8 mouse cellular contexts compared by ENCODE assay signal in the genomic region with DNA sequence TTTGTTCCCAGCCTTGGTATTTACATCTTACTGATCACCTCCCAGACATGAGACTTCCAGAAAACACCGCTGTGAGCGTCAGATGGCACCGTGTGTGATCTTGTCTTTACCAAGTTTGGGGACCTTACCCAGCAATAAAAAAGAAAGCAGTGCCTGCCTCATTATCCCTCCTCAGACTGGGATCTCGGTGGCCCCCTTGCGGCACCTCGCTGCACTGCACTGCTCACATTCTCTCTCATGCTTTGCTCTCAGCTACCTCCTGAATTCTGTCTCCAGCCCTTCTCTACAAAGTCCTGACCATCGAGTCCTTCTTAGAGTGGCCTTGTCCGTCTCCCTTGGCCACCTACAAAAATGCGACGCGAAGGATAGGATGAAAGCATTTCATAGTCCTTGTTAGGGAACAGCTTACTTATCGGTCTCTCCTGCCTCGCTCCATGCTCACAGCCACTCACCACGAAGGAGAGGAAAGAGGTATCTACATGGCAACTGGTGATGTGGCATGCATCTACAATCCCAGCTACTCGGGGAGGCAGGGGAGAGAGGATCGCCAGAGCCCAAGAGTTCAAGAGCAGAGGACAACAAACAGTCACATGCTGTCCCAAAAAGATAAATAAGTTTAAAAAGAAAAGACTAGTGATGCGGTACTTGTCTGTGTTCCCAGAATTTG. TPM values are rescaled to one million over a fixed set of nuclear protein-coding genes. Genes with fewer than 3 reads are reported as not detected.
DNase-seq lines count a peak whose midpoint lies in the region; ATAC-seq and TF ChIP-seq lines count a peak whose summit lies in the region.

No protein-coding gene starts in this region.

- no peak overlapping the region for H3K27ac ChIP-seq in hindbrain, embryonic 11.5 days (ENCODE audit: low read depth, low read length)
- H3K27ac ChIP-seq in hindbrain, embryonic 16.5 days (ENCODE audit: low read depth, low read length): no peak overlapping the region
- H3K27ac ChIP-seq in intestine, postnatal 0 days (ENCODE audit: low read depth, low read length): no peak overlapping the region
- H3K27ac ChIP-seq in limb, embryonic 10.5 days: no peak overlapping the region
- H3K27ac ChIP-seq in midbrain, postnatal 0 days (ENCODE audit: low read depth, low read length): no peak overlapping the region
- H3K27ac ChIP-seq in stomach, embryonic 16.5 days (ENCODE audit: low read length): no peak overlapping the region

- H3K4me1 ChIP-seq in hindbrain, embryonic 11.5 days (replicated peaks; ENCODE audit: control insufficient read depth, insufficient read depth, low read length): no peaks in the 10 kb centered on the region
- no peaks in the 10 kb centered on the region for H3K4me1 ChIP-seq in hindbrain, embryonic 16.5 days (ENCODE audit: control insufficient read depth, insufficient read depth, low read depth, low read length)
- no peaks in the 10 kb centered on the region for H3K4me1 ChIP-seq in intestine, postnatal 0 days (replicated peaks; ENCODE audit: control insufficient read depth, insufficient read depth, low read length)
- peaks cover 6% of the 10 kb centered on the region; the same call in 1 of the 2 replicates for H3K4me1 ChIP-seq in limb, embryonic 10.5 days
- H3K4me1 ChIP-seq in midbrain, postnatal 0 days (ENCODE audit: insufficient read depth, low read length): no peaks in the 10 kb centered on the region
- H3K4me1 ChIP-seq in stomach, embryonic 16.5 days (ENCODE audit: control insufficient read depth, insufficient read depth, low read length): no peaks in the 10 kb centered on the region

- peak; percentile 25; the same call in 1 of the 2 replicates for ATAC-seq in hindbrain, embryonic 11.5 days (ENCODE audit: low FRiP score)
- no peak for ATAC-seq in hindbrain, embryonic 16.5 days
- no peak for ATAC-seq in intestine, postnatal 0 days
- no peak for ATAC-seq in midbrain, postnatal 0 days (ENCODE audit: low FRiP score)
- no peak for ATAC-seq in stomach, embryonic 16.5 days (ENCODE audit: insufficient read depth, low FRiP score)

- no peaks in the 10 kb centered on the region for H3K9me3 ChIP-seq in hindbrain, embryonic 11.5 days (ENCODE audit: control insufficient read depth, low read length)
- no peaks in the 10 kb centered on the region for H3K9me3 ChIP-seq in hindbrain, embryonic 16.5 days (ENCODE audit: control insufficient read depth, low read length)
- H3K9me3 ChIP-seq in intestine, postnatal 0 days (ENCODE audit: control insufficient read depth): no peaks in the 10 kb centered on the region
- H3K9me3 ChIP-seq in limb, embryonic 10.5 days (replicated peaks): no peaks in the 10 kb centered on the region
- H3K9me3 ChIP-seq in midbrain, postnatal 0 days (ENCODE audit: low read length): no peaks in the 10 kb centered on the region
- H3K9me3 ChIP-seq in stomach, embryonic 16.5 days (replicated peaks; ENCODE audit: control insufficient read depth, low read length): no peaks in the 10 kb centered on the region

- no peak overlapping the region for H3K4me2 ChIP-seq in hindbrain, embryonic 11.5 days (replicated peaks; ENCODE audit: low read depth, low read length)
- H3K4me2 ChIP-seq in hindbrain, embryonic 16.5 days (ENCODE audit: low read length): no peak overlapping the region
- peak overlapping the region; percentile 41; the same call in 1 of the 2 replicates for H3K4me2 ChIP-seq in intestine, postnatal 0 days (replicated peaks; ENCODE audit: low read depth)
- H3K4me2 ChIP-seq in midbrain, postnatal 0 days (ENCODE audit: low read depth, low read length, poor library complexity, severe bottlenecking): no peak overlapping the region
- H3K4me2 ChIP-seq in stomach, embryonic 16.5 days (ENCODE audit: low read depth, low read length): no peak overlapping the region

- DNase-seq in hindbrain, embryonic 11.5 days (ENCODE audit: low spot score): peak; percentile 80
- DNase-seq in cerebellum, adult 18-20 months: peak; percentile 31 to 42
- DNase-seq in frontal cortex, postnatal 36 days (ENCODE audit: low spot score in 2 of 2): peak; percentile 60 to 63
- DNase-seq in limb, embryonic 10.5 days (ENCODE audit: low spot score): peak; percentile 76
- DNase-seq in midbrain, postnatal 0 days (ENCODE audit: low spot score): peak; percentile 8

- H3K27me3 ChIP-seq in hindbrain, embryonic 11.5 days (ENCODE audit: control insufficient read depth, insufficient read depth, low read length): no peaks in the 10 kb centered on the region
- no peaks in the 10 kb centered on the region for H3K27me3 ChIP-seq in hindbrain, embryonic 16.5 days (replicated peaks; ENCODE audit: control insufficient read depth, insufficient read depth, low read length)
- H3K27me3 ChIP-seq in intestine, postnatal 0 days (replicated peaks; ENCODE audit: control insufficient read depth, insufficient read depth, low read length): no peaks in the 10 kb centered on the region
- H3K27me3 ChIP-seq in limb, embryonic 10.5 days (ENCODE audit: low read depth, poor library complexity, severe bottlenecking): no peaks in the 10 kb centered on the region
- no peaks in the 10 kb centered on the region for H3K27me3 ChIP-seq in midbrain, postnatal 0 days (ENCODE audit: insufficient read depth, low read length)
- no peaks in the 10 kb centered on the region for H3K27me3 ChIP-seq in stomach, embryonic 16.5 days (ENCODE audit: control insufficient read depth, insufficient read depth, low read length)

- WGBS in hindbrain, embryonic 11.5 days: 32% methylated on average over 17 of the region's 17 CpGs
- 37% methylated on average over 17 of the region's 17 CpGs for WGBS in hindbrain, embryonic 16.5 days
- 33% methylated on average over 17 of the region's 17 CpGs for WGBS in intestine, postnatal 0 days
- WGBS in limb, embryonic 10.5 days: 35% methylated on average over 17 of the region's 17 CpGs
- WGBS in midbrain, postnatal 0 days: 32% methylated on average over 17 of the region's 17 CpGs
- WGBS in stomach, embryonic 16.5 days: 34% methylated on average over 17 of the region's 17 CpGs

- no peak overlapping the region for H3K9ac ChIP-seq in hindbrain, embryonic 11.5 days (ENCODE audit: low read depth, low read length)
- no peak overlapping the region for H3K9ac ChIP-seq in hindbrain, embryonic 16.5 days (ENCODE audit: low read depth, low read length)
- no peak overlapping the region for H3K9ac ChIP-seq in intestine, postnatal 0 days (ENCODE audit: low read depth, low read length)
- H3K9ac ChIP-seq in midbrain, postnatal 0 days (replicated peaks; ENCODE audit: low read length, poor library complexity, severe bottlenecking): no peak overlapping the region
- no peak overlapping the region for H3K9ac ChIP-seq in stomach, embryonic 16.5 days (ENCODE audit: low read length)

- no peaks in the 10 kb centered on the region for H3K36me3 ChIP-seq in hindbrain, embryonic 11.5 days (ENCODE audit: control insufficient read depth, insufficient read depth, low read length)
- H3K36me3 ChIP-seq in hindbrain, embryonic 16.5 days (ENCODE audit: control insufficient read depth, insufficient read depth, low read length): no peaks in the 10 kb centered on the region
- H3K36me3 ChIP-seq in intestine, postnatal 0 days (ENCODE audit: control insufficient read depth, insufficient read depth): no peaks in the 10 kb centered on the region
- no peaks in the 10 kb centered on the region for H3K36me3 ChIP-seq in limb, embryonic 10.5 days
- no peaks in the 10 kb centered on the region for H3K36me3 ChIP-seq in midbrain, postnatal 0 days (ENCODE audit: insufficient read depth, low read length)
- H3K36me3 ChIP-seq in stomach, embryonic 16.5 days (ENCODE audit: control insufficient read depth, insufficient read depth, low read length): no peaks in the 10 kb centered on the region

- no peak overlapping the region for H3K4me3 ChIP-seq in hindbrain, embryonic 11.5 days (ENCODE audit: low read depth, low read length)
- no peak overlapping the region for H3K4me3 ChIP-seq in hindbrain, embryonic 16.5 days (ENCODE audit: low read length)
- H3K4me3 ChIP-seq in intestine, postnatal 0 days (ENCODE audit: low read depth, low read length): no peak overlapping the region
- H3K4me3 ChIP-seq in limb, embryonic 10.5 days: no peak overlapping the region
- no peak overlapping the region for H3K4me3 ChIP-seq in midbrain, postnatal 0 days (ENCODE audit: low read depth, low read length)
- H3K4me3 ChIP-seq in stomach, embryonic 16.5 days (replicated peaks; ENCODE audit: low read length): 0 out of 2 replicates have a peak overlapping the region, but pooled peaks have one; percentile 9

- peak; percentile 88 for TF ChIP-seq CTCF in intestine, postnatal 0 days (IDR thresholded peaks at IDR 0.05; ENCODE audit: low read depth)
- peak; percentile 79 for TF ChIP-seq CTCF in midbrain, postnatal 0 days (IDR thresholded peaks at IDR 0.05)

RNA-seq across cellular contexts. Expression of a gene that starts 45.7 kb away (rescaled TPM):
- 0.46 TPM in 1 of 2 replicates, not detected in the other for polyA plus RNA-seq in hindbrain, embryonic 11.5 days (2014; fragmentation: Nextera tagmentation; extraction: Ambion mirVana)
- 0.40 and 0.73 TPM in 2 replicates for polyA plus RNA-seq in hindbrain, embryonic 16.5 days (2015; fragmentation: Nextera tagmentation; extraction: Ambion mirVana)
- polyA plus RNA-seq in intestine, postnatal 0 days (2015; fragmentation: Nextera tagmentation; extraction: Ambion mirVana): 5.7 and 6.3 TPM in 2 replicates
- polyA plus RNA-seq in limb, embryonic 10.5 days (2016; fragmentation: Nextera tagmentation; extraction: Ambion mirVana): not detected in 2 replicates
- 0.38 TPM in 1 of 2 replicates, not detected in the other for total RNA-seq in midbrain, postnatal 0 days (2014; rRNA removed)
- 0.52 and 1.0 TPM in 2 replicates for polyA plus RNA-seq in midbrain, postnatal 0 days (2015; fragmentation: Nextera tagmentation; extraction: Ambion mirVana)
- polyA plus RNA-seq in stomach, embryonic 16.5 days (2015; fragmentation: Nextera tagmentation; extraction: Ambion mirVana): 0.08 TPM in 1 of 2 replicates, not detected in the other

RNA-seq across cellular contexts. Expression of a gene that starts 53.4 kb away (rescaled TPM):
- polyA plus RNA-seq in hindbrain, embryonic 11.5 days (2014; fragmentation: Nextera tagmentation; extraction: Ambion mirVana): 0.68 and 0.83 TPM in 2 replicates
- 4.9 and 6.7 TPM in 2 replicates for polyA plus RNA-seq in hindbrain, embryonic 16.5 days (2015; fragmentation: Nextera tagmentation; extraction: Ambion mirVana)
- 10.5 and 12.0 TPM in 2 replicates for polyA plus RNA-seq in intestine, postnatal 0 days (2015; fragmentation: Nextera tagmentation; extraction: Ambion mirVana)
- polyA plus RNA-seq in limb, embryonic 10.5 days (2016; fragmentation: Nextera tagmentation; extraction: Ambion mirVana): not detected in 2 replicates
- total RNA-seq in midbrain, postnatal 0 days (2014; rRNA removed): 9.1 and 20.8 TPM in 2 replicates
- polyA plus RNA-seq in midbrain, postnatal 0 days (2015; fragmentation: Nextera tagmentation; extraction: Ambion mirVana): 1.4 and 1.8 TPM in 2 replicates
- 6.9 and 11.2 TPM in 2 replicates for polyA plus RNA-seq in stomach, embryonic 16.5 days (2015; fragmentation: Nextera tagmentation; extraction: Ambion mirVana)

RNA-seq across cellular contexts. Expression of a gene that starts 57.6 kb away (rescaled TPM):
- polyA plus RNA-seq in hindbrain, embryonic 11.5 days (2014; fragmentation: Nextera tagmentation; extraction: Ambion mirVana): 0.66 TPM in 1 of 2 replicates, not detected in the other
- not detected in 2 replicates for polyA plus RNA-seq in hindbrain, embryonic 16.5 days (2015; fragmentation: Nextera tagmentation; extraction: Ambion mirVana)
- not detected in 2 replicates for polyA plus RNA-seq in intestine, postnatal 0 days (2015; fragmentation: Nextera tagmentation; extraction: Ambion mirVana)
- polyA plus RNA-seq in limb, embryonic 10.5 days (2016; fragmentation: Nextera tagmentation; extraction: Ambion mirVana): not detected in 2 replicates
- not detected in 2 replicates for total RNA-seq in midbrain, postnatal 0 days (2014; rRNA removed)
- not detected in 2 replicates for polyA plus RNA-seq in midbrain, postnatal 0 days (2015; fragmentation: Nextera tagmentation; extraction: Ambion mirVana)
- polyA plus RNA-seq in stomach, embryonic 16.5 days (2015; fragmentation: Nextera tagmentation; extraction: Ambion mirVana): 0.27 TPM in 1 of 2 replicates, not detected in the other

Comparison
In these comparisons a context has a peak if more than half of its experiments do, and no peak if none do; other contexts are left out.
1. DNase-seq: peak in every context shown above with its lines; median percentile 80 in hindbrain, embryonic 11.5 days; 76 in limb, embryonic 10.5 days; 62 in frontal cortex, postnatal 36 days; 36 in cerebellum, adult 18-20 months; 8 in midbrain, postnatal 0 days.